Mouse (Mus musculus): ENCODE results near the gene Srebf2.

DNA sequence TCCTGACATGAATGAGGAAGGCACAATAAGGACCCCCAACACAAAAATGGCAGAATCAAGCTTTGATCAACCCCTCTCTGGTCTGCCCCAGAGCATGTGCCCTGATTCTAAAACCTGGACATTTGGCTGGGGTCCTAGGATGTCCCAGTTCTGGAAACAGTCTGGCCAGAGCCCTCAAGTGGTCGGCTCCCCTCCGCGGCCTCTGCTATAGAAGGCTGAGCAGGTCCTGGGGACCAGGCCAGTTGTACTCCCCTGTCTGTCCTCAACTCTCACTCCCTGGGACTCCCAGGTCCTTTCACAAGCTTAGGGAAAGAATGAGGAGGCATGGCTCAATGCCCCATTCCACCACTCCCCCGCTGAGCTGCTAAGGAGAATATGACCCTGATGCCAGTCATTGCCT is 66.2 kb downstream of the Srebf2 start:
- TF ChIP-seq CTCF (IDR thresholded peaks at IDR 0.05; ENCODE audit: control insufficient read depth, insufficient read depth, insufficient read length) = no peak
- TF ChIP-seq MYOG (IDR thresholded peaks at IDR 0.05; ENCODE audit: control insufficient read depth, extremely low read depth, insufficient read length) = no peak
- no peak for TF ChIP-seq USF1 (IDR thresholded peaks at IDR 0.05; ENCODE audit: low read depth)
- TF ChIP-seq MYOD1 (IDR thresholded peaks at IDR 0.05; ENCODE audit: control insufficient read depth, insufficient read length, low read depth) = no peak

All from C2C12 (cell line).